Mouse (Mus musculus) urinary bladder, adult 18-20 months (tissue): ENCODE results near the gene 5330417C22Rik.

Source experiments
- DNase-seq, 2 experiments: peaks; one replicate each; pipeline ENCODE4 v3.0.0; 2022; ENCODE audit warnings: low spot score in 2 of 2, mixed read lengths in 2 of 2

Gene 5330417C22Rik

DNA sequence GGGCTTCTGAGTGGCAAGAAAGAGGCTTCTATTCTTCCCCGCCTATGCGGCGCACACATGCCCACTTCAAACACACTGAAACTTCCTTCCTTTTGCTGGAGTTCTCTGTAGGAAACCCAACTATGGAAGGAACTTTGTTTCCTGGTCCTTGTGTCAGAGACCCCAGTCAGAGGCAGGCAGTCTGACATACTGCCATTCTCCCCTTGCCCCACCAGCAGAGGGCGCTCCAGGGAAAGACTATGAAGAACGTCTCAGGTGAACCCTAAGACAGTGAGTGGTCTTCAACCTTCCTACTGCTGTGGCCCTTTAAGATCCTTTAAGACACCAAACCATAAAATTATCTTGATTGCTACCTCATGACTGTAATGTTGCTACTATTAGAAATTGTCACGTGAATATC is 69.9 kb downstream of the 5330417C22Rik start:
- DNase-seq, result peak in 1 of 2 experiments; percentile 59

DNA sequence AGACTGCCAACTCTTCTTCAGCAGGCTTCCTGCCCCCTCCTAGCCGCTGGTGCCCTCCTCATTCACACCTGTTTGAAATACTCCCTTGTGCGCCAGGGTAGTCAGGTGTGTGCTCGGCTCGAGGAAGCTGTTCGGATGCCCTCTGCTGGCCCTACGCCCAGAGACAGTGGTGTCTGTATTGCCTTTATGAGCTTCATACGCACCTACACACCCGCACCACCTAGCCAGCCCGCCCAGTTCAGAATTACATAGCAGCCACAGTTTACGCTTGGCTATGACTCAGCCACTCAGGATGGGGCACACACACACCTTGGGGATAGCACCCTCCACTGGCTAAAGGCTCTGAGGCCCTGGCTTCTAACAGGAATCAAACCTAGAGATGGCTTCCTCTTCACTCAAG is 77.5 kb downstream of the 5330417C22Rik start:
- peak; percentile 44 to 49 for DNase-seq

DNA sequence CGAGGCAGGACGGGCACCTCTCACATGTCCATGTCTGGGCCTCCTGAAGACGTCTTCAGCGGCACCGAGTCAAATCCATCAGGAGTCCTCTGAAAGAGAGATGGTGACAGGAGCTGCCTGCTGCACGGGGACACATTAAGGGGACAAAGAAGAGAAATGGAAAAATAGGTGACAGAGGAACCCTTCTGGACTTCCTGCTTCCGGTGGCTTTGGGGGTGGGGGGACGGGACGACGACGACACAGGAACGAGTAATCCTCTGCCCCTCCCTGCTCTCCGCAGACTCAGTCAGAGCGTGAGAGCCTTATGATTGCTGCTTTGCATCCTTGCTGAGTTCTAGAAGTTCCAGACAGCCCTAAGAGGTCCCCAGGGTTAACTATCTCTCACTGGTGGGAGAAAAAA is 78.0 kb downstream of the 5330417C22Rik start:
- peak in 1 of 2 experiments; percentile 41 for DNase-seq

DNA sequence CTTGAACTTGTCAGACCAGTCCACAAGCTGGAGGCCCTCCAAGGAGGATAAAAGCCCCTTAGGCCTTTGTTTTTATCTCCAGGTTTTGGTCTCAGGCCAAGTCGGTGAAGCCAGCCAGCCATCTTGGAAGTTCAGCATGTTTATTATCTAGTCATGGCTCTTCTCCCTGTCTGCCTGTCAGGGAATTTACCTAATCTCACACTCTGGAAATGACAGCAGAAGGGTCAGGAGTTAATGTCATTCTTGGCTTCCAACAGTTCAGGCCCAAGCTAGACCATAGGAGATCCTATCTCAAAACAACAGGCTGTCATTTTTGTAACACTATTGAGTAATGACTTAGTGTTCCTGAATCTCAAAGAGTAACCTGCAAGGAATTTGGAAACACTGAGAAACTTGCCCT is 82.2 kb downstream of the 5330417C22Rik start:
- no peak for DNase-seq

DNA sequence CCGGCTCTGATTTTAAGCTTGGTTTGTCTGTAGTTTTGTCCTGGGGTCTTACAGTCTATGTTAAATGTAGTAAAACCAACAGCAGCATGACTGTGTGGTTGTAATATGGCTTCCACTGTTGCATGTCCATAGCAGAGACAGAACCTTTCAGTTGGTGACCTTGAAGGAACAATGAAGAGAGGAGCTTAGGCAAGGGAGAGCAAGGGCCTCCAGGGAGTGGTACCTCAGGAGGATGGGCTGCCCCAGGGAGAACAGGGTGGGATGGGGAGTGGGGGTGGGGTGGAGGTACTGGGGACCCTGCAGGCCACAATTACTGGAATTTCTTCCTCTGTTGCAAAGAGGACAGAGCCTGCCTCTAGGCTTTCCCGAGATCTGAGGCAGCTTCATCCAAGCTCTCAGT is 84.4 kb downstream of the 5330417C22Rik start:
- DNase-seq, result no peak

DNA sequence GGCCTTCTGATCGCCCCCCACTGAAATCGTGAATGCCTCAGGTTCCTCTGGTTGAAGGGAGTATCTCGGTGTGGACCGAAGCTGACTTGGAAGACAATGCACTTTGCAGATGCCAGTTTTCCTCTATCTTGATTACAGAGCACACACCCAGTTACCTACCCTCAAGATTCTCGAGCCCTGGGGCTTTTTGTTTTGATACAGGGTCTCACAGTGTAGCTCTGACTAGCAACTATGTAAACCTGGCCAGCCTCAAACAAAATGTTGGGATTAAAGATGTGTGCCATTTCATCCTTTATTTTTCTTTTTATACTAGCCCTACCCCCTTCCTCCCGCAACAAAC is 91.0 kb downstream of the 5330417C22Rik start:
- no peak for DNase-seq

DNA sequence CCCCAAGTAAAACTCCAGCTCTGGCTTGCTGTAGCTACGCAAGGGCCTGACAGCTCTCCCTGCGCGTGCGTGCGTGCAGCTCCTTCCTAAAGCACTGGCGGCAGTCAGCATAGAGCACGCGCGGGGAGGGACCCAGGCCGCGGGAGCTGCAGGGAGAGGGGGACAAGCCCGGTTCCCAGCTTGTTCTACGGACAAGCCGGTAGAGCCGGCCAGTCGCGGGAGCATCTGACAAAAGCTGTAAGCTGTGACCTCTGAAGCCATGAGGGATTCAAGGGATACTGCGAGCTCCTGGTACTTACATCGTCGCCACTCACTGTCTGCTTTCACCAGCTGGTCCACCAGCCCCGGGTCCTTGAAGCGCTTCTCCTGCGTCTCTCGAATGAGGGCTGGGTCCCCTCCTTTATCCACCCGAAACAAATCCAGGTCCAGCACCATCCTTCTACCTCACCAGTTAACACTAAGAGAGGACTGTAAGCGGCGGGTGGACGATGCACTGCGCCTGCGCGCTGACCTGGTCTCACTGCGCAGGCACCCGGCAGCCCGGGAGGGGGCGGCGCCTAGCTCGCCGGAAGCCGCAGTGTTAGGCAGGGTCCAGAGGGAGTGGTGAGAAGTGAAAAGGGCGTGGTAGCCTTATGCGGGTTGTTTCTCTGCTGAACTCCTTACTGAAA is 91.5 kb downstream of the 5330417C22Rik start, which contains the start of gene Sars:
Gene Sars, minus strand, starts transcription at position 512 of the 668 bp plus-strand sequence.
- DNase-seq, result peak; percentile 81 to 86

DNA sequence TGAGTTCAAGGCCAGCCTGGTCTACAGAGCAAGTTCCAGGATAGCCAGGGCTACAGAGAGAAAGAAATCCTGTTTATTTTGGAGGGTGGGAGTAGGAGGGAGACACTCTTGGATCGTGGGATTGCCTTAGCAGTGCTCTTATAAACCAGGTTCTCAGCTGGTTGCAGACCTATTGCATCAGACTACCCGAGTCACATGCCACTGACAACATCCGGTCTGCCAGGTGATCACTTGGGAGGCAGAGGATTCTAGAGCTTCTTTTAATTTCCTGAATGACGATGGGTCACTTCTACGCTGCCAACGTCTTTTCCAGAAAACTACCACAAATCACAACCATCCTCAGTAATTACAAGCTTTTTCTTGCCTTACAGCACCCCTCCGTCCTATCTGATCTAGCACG is 92.3 kb downstream of the 5330417C22Rik start:
- peak in 1 of 2 experiments; percentile 39 for DNase-seq

DNA sequence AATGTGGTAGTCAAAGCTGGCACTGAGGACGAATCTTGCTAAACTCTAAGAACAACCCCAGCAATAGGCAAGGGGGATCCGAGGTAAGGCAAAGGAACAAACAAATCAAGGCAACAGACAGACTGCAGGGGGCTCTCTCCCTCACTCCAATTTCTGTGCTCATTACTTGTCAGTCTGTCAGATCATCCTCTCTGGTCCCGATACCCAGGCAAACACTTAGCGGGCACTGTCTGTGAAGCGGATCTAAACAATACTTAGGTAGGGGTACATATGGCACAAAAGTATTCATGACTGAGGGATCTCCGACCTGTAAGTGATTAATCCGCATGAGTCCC is 100.0 kb downstream of the 5330417C22Rik start:
- no peak for DNase-seq

DNA sequence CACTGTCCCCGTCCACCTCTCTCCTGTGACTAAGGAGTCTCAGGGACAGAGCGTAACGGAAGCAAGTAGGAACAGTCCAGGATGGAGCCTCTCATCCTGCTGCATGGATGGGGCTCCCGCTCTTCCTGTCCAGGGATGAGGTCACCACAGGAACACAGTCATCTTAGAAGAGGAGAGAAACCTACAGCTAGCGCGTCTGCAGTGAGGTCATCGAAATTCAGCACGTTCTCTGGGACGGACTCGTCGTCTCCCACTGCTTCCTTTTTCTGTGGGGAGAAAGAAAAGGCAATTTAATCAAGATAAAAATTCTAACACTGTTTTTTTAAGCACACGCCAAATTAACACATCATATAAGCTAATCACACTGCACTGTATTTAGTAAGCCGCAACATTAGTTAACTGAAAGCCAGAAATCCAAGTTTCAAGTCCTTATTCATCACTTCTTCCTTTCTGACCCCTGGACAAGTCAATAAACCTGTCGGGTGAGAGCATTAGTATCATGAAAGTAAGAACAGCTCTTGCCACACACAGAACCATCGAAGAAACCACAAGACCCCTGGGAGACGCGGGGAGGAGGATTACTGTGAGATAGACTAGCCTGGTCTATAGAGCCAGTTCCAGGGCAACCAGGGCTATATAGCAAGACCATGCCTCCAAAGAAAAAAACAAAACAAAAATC is 100.5 kb downstream of the 5330417C22Rik start:
- DNase-seq, result no peak

DNA sequence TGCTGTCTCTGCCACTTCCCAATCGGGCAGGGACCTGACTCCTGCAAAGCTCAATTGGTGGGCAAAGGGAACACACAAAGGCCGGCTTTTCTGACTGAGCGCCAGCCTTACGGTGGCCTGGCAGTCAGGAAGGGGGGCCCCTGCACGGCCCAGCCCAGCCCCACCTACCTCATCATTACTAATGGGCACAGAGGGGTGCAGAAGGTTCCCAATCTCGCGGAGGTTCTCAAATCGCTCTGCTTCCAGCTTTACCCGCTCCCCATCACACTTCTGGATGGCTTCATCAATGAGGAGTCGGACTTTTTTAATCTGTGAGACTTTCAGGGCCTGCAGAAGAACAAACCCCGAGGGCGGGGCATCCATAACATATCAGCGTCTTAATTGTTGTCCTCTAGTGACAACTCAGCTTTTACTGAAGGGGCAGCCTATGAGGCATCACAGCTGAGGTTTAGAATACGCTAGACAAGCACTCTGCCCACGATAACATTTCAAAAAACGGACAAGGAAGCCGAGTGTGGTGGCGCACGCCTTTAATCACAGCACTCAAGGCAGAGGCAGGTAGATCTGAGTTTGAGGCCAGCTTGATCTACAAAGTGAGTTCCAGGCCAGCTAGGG is 102.3 kb downstream of the 5330417C22Rik start:
- no peak for DNase-seq

DNA sequence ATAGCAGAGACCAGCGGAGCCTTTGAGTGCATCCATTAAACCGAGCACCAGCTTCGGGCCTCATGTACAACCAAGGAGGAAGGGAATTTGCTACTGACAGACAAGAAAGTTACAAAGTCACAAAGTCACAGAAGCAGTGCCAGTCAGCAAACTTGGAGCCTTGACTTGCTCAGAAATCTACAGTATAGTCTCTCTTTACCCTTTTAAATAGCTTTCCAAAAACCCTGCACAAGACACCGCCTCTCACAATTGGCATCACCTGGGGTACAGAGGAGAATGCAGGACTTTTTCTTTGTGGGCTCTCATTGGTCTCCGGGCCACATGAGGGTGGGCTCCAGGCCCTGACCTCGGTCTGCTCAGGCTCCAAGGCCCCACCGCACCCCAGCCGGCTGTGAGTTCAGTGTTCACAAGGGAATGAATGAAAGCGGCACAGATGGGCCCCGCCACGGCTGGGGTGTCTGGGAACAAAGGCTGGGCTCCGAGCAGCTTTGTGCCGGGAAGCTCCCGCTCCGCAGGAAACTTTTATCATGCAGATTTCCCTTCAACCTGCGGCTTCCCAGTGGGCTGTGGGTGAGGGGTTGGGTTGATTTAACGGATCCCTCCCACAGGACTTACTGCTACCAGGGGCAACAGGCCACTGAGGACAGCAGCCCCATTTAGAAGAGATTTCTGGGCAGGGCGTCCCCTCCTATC is 103.0 kb downstream of the 5330417C22Rik start:
- no peak for DNase-seq

DNA sequence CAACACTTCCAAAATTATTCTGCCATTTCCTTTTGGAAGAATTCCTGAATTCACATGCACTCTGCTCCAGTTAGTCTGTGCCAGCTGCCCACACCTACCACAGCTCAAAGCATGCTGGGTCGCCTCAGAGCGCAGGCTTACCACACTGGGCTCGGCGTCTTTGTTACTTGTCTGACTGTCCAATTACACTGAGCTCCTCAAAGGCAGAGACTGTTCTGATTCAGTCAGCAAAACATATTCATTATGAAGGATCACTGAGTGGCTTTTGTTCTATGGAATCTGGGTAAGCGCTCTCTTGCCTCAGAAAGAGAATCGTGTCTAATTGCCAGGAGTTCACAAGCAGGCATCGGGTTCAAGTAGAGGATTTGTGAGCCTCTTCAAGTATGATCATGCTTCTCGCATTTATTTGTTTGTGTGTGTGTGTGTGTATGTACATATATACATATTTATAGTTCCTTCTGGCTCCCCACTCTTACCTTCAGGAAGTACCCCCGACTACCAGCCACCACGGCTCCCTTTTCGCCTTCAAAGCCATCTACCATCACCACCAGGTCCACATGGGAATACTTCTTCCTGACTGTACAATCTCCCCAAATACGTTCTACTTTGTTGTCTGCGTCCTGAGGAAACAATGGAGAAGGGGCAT is 103.7 kb downstream of the 5330417C22Rik start:
- no peak for DNase-seq

DNA sequence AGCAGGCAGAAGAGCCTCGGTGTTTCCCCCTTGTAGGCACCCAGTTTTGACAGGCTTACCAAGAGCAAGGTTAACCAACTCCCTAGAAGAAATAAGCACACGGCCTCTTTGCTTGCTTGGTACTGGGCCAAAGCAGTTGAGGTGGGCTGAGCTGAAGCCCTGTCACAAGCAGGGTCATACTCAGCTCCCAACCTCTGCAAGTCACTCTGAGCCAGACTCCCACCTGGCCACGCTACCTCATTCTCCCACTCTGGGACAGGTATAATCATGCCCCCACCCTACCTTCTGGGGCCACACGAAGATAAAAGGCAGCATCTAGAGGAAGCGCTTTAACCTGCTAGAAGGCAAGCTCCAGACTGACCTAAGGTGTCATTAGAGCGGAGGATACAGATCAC is 110.7 kb downstream of the 5330417C22Rik start:
- DNase-seq, result no peak

DNA sequence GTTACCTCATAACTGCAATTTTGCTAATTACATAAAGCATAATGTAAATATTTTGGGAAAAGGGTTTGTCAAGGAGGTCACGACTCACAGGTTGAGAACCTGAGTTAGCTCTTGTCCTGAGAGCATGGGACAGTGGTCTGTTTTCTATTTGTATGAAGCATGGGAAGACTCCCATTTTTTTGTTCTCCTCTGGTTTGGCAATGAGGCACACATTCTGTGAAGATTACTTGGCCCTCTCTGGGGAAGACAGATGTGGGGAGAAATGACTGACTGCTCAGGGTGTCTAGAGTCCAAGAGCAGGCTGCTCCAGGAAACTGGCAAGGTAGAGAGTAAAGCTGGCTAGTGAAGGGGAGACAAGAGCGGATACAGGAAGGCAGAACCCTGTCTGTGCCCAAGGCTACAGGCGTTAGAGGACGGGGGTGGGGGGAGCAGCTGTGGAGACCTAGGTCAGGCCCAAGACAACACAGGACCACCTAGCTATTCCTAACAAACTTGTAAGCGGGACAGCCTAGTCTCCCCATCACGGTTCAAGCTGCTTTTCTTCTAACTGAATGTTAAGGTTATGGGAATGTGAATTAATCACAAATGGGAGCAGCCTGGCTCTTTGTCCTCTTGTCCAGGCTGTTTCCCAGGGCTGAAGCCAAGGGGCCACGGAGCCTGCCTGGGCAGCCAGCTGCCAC is 111.3 kb downstream of the 5330417C22Rik start:
- DNase-seq, result no peak

DNA sequence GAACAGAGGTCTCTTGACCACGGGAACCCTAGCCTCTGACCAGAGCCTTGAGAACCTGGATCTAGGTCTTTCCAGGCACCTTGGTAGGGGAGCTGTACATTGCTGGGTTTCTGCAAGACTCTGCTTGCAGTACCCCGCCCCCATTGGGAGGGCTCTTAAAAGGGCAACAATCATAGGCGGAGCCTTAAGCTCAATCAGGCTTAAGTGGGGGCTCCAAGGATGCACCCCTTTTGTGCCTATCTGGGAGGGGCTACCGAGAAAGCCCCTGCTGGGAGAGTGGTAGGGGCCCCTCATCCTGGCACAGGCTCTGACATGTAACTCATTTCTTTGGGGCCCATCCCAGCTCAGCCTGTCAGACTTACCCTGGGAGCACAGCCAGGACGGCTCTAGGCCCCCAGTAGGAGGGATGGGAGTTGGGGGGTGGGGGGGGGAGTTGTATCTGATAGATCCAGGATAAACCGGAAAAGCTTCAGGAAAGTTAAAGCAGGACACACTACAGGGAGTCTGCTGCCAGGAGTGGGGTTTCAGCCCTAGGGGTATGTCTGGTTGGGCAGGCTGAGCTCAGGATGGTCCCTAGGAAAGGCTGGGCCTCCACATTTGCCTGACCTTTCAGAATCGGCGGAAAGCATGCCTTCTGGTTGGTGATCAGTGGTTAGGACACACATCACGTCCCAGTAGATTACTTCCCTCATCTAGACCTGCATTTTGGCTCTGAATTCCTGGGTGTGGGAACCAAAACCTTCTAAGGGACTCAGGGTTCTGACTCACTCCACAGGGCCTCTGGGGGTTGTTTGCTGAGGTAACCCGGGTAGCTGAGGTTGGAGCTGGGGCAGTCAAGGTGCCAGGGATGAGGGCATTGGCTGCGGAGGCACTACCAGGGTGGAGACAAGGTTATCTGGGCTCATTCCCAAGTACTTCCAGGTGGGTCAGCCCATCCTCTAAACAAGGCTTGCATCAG is 112.2 kb downstream of the 5330417C22Rik start:
- DNase-seq, result peak; percentile 59 to 66

DNA sequence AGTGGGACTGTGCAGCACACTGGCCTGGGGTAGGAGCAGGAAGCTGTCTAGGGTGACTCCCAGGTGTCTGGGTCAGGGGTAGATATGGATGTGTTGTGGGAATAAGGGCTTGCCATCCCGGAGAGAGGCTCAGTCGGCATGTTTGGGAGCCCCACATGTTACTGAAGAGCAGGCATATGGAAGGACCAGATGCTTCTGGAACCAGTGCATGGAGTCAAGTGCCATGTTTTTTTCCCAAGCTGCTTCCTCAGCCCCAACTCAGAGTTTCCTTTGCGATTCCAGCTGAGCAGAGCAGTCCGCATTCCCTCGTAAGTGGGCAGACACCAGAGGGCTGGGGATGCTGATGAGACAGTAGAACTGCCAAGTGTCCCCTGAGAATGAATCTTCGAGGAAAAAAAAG is 113.3 kb downstream of the 5330417C22Rik start:
- no peak for DNase-seq

DNA sequence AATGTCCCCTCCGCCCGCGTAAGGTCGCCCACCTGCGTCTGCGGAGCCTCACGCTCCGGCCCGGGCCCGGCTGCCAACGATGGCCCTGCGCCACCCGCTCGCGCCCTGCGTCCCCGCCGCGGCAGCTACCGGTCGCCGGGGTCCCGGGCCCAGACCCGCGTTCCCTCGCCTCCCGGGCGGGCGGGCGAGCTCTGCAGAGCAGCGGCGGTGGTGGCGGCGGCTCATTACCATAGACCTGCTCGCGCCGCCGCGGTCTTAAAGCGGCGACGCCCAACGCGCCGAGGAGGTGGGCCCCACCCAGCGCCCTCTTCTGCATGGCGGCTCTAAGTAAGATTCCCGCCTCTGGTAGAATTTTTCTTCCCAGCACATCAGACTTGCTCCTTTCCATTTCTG is 120.5 kb downstream of the 5330417C22Rik start:
- DNase-seq, result peak; percentile 39 to 59

DNA sequence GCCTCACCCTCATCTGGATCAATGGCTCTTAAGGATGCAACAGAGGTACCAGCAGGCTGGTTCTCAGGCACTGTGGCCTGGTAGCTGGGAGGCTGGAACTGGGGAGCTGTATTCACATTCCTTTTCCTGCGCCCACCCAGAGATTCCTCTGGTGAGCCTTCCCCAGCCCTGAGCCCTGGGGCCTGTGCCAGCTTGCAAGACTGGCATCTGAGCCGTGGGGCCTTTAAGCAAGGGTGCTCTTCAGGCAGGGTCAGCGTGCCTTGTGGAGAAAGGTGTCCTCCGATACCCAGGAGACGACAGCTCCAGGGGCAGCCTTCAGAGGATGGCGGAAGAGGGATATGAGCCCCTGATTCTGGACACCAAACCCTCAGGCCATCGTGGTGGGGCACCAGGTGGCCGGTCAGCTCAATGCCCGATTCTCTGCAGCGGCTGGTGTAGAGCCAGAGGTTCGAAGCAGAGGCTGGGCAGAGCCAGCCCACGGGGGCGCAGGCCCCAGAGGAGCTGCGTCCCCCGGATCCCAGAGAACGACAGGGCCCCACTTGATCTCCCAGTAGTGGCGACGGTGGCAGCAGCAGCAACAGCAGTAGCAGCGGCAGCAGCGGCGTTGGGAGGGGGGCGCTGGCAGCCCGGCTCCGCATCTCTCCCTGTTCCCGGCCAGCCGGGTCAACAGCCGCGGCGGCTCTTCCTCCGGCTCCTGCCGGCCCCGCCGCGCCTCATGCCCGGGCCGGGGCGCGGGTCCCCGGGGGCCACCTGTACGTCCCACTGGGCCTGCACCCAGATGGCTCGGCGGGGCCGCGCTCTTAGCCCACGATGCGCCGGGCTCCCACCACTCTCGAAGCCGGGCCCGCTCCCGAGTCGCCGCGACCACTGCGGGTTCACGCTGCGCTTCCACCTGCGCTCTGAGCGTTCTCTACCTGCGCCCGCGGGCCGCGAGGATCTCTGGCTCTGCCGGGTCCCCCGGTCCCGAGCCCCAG is 121.2 kb downstream of the 5330417C22Rik start, which contains the start of gene Celsr2:
Gene Celsr2, minus strand, starts transcription at position 696 of the 974 bp plus-strand sequence.
- DNase-seq, result no peak
